Mouse (Mus musculus) mature B cell (primary cell): ENCODE results near the gene Amigo1.
"Not testable (repeated sequence)": the region's sequence is repeated elsewhere in the genome, so short reads cannot be mapped to it uniquely, and the experiment has no call there.

Source experiments
- in situ Hi-C: fragments of 300-500 bp; cut with MboI; formaldehyde crosslinking; loops from 2 replicates; pipeline ENCODE4 v1.14.3; 2019

The Amigo1 gene

GRCm38 (mm10) chr3:108209946-108210770 lies 24.0 kb downstream of the Amigo1 start:
- in situ Hi-C loops = no loop called here

- in situ Hi-C loops = no loop called here
Measured at GRCm38 (mm10) chr3:108210771-108211139, 24.6 kb downstream of the Amigo1 start, which contains the start of gene Atxn7l2. TSS of gene Atxn7l2 (minus strand) at chr3:108210934.

- in situ Hi-C loops = no loop called here
Measured at GRCm38 (mm10) chr3:108211845-108212244, 25.7 kb downstream of the Amigo1 start.

GRCm38 (mm10) chr3:108212406-108212805 lies 26.3 kb downstream of the Amigo1 start:
- in situ Hi-C loops = no loop called here

- in situ Hi-C loops = no loop called here
Measured at GRCm38 (mm10) chr3:108214734-108215133, 28.6 kb downstream of the Amigo1 start.

- in situ Hi-C loops = no loop called here
Measured at GRCm38 (mm10) chr3:108220661-108221060, 34.5 kb downstream of the Amigo1 start.

GRCm38 (mm10) chr3:108225711-108226557 lies 39.8 kb downstream of the Amigo1 start:
- in situ Hi-C loops = no loop called here

- in situ Hi-C loops = no loop called here
Measured at GRCm38 (mm10) chr3:108226558-108227350, 40.6 kb downstream of the Amigo1 start, which contains the start of gene Sypl2. TSS of gene Sypl2 (minus strand) at chr3:108226648.

- in situ Hi-C loops = no loop called here
Measured at GRCm38 (mm10) chr3:108227521-108227920, 41.4 kb downstream of the Amigo1 start.

- in situ Hi-C loops = no loop called here
Measured at GRCm38 (mm10) chr3:108231646-108232045, 45.5 kb downstream of the Amigo1 start.

GRCm38 (mm10) chr3:108237474-108238102 lies 51.5 kb downstream of the Amigo1 start:
- in situ Hi-C loops = not testable (repeated sequence)

GRCm38 (mm10) chr3:108241243-108241839 lies 55.2 kb downstream of the Amigo1 start:
- in situ Hi-C loops = no loop called here
